Mouse (Mus musculus) heart, adult 8-10 months (tissue): ENCODE measurements around the gene Hkdc1. TPM values are rescaled to one million over a fixed set of nuclear protein-coding genes. Genes with fewer than 3 reads are reported as not detected.

ENCODE experiments used
- total RNA-seq, 4 experiments: library from RNA; stranded (reverse); gene quantifications; 2 replicates each; pipeline ENCODE4 v1.2.4; 2022

The Hkdc1 gene
- total RNA-seq, 4 experiments from 2014 or later = not detected

Other genes starting within 250 kb of the Hkdc1 start
- gene Tspan15, start 191.2 kb downstream of the Hkdc1 start, total RNA-seq = 1 to 10 TPM; 5.6 to 9.2 (median 7.0) TPM
- gene Tacr2, start 170.1 kb downstream of the Hkdc1 start, total RNA-seq = not detected
- gene Hk1, start 42.6 kb downstream of the Hkdc1 start, total RNA-seq = 100 to 1,000 TPM in 3 of 4 experiments, 10 to 100 TPM in 1; 87.3 to 137 (median 106) TPM
- under 1 TPM; 0.14 to 0.37 (median 0.22) TPM for gene 4930507D05Rik, start 27.0 kb upstream of the Hkdc1 start, total RNA-seq
- 10 to 100 TPM; 35.9 to 46.2 (median 40.4) TPM for gene Supv3l1, start 27.2 kb upstream of the Hkdc1 start, total RNA-seq
- 10 to 100 TPM; 42.9 to 55.6 (median 50.1) TPM for gene Vps26a, start 64.3 kb upstream of the Hkdc1 start, total RNA-seq
- gene Srgn, start 105.0 kb upstream of the Hkdc1 start, total RNA-seq = 10 to 100 TPM; 36.1 to 45.8 (median 37.8) TPM
- 10 to 100 TPM; 43.5 to 46.8 (median 44.8) TPM for gene Kif1bp, start 156.0 kb upstream of the Hkdc1 start, total RNA-seq
- gene Ddx21, start 179.8 kb upstream of the Hkdc1 start, total RNA-seq = 10 to 100 TPM; 27.4 to 31.3 (median 29.2) TPM
- gene Ddx50, start 228.7 kb upstream of the Hkdc1 start, total RNA-seq = 10 to 100 TPM; 39.1 to 52.9 (median 45.5) TPM